Mouse (Mus musculus) forebrain, embryonic 14.5 days (tissue): Measurements from ENCODE around the gene Syt17. TPM values are rescaled to one million over a fixed set of nuclear protein-coding genes. Genes with fewer than 3 reads are reported as not detected.

Source experiments
- ATAC-seq: fragments of 200-750 bp; cut with Nextera tagmentation; 2 replicates; pipeline ENCODE4 v1.8.0; 2017; ENCODE audit warnings: mild to moderate bottlenecking, moderate library complexity
- DNase-seq: peaks from one replicate; pipeline ENCODE4 v3.0.0-alpha.2; 2015; ENCODE audit warnings: low spot score
- H3K27ac ChIP-seq: fragments of 300-500 bp; sonication (generic); 2 replicates; pipeline ENCODE4 v1.5.1; 2014; ENCODE audit warnings: low read depth, mild to moderate bottlenecking, control low read depth, low read length, moderate library complexity
- H3K27me3 ChIP-seq: fragments of 300-500 bp; sonication (generic); replicated peaks from 2 replicates; pipeline ENCODE4 v1.6.1; 2014; ENCODE audit warnings: low read length, control low read depth, mixed read lengths; ENCODE audit not compliant: control insufficient read depth, insufficient read depth
- H3K36me3 ChIP-seq: fragments of 300-500 bp; sonication (generic); 2 replicates; pipeline ENCODE4 v1.6.1; 2014; ENCODE audit warnings: low read length, control low read depth; ENCODE audit not compliant: control insufficient read depth, insufficient read depth
- H3K4me1 ChIP-seq: fragments of 300-500 bp; sonication (generic); 2 replicates; pipeline ENCODE4 v1.6.1; 2014; ENCODE audit warnings: antibody characterized with exemption, low read length, control low read depth; ENCODE audit not compliant: control insufficient read depth, insufficient read depth
- H3K4me2 ChIP-seq: fragments of 300-500 bp; sonication (generic); 2 replicates; pipeline ENCODE4 v1.6.1; 2014; ENCODE audit warnings: mild to moderate bottlenecking, control low read depth, low read length
- H3K4me3 ChIP-seq: fragments of 300-500 bp; sonication (generic); 2 replicates; pipeline ENCODE4 v1.5.1; 2014; ENCODE audit warnings: low read depth, low read length, control low read depth
- H3K9ac ChIP-seq: fragments of 300-500 bp; sonication (generic); 2 replicates; pipeline ENCODE4 v1.6.1; 2014; ENCODE audit warnings: mild to moderate bottlenecking, low read length, control low read depth, moderate library complexity
- H3K9me3 ChIP-seq: fragments of 300-500 bp; sonication (generic); replicated peaks from 2 replicates; pipeline ENCODE4 v1.6.1; 2016; ENCODE audit warnings: low read length, control low read depth, mixed read lengths; ENCODE audit not compliant: control insufficient read depth
- WGBS: fragments of 180-500 bp; shearing (Covaris S2); extraction: QIAGEN DNeasy Blood & Tissue Kit; methylation state at CpG from one replicate; pipeline ENCODE4 v1.1.7; 2014; 5-methylcytosine and 5-hydroxymethylcytosine counted together
- polyA plus RNA-seq: library from polyadenylated mRNA; unstranded; fragments of >200 nt; fragmentation: Nextera tagmentation; extraction: Ambion mirVana; gene quantifications from 2 replicates; pipeline ENCODE4 v1.2.1, GENCODE M21; 2014

The Syt17 gene
- polyA plus RNA-seq, result 5.0 and 6.2 TPM in 2 replicates

- peak; percentile 64 for ATAC-seq
- peak within 1 kb of the TSS; percentile 69 for H3K9ac ChIP-seq
- 0% methylated on average over 54 of the region's 58 CpGs for WGBS
Measured at GRCm38 (mm10) chr7:118448134-118448967, at the start of gene Syt17. Gene Syt17, minus strand, starts transcription at chr7:118448222.

GRCm38 (mm10) chr7:118494892-118495579 lies 47.0 kb upstream of the Syt17 start:
- 78% methylated on average over 4 of the region's 4 CpGs for WGBS
- peaks cover 30% of the 10 kb centered on the region for H3K27me3 ChIP-seq
- H3K36me3 ChIP-seq, result no peaks in the 10 kb centered on the region
- H3K4me1 ChIP-seq, result no peaks in the 10 kb centered on the region
- no peaks in the 10 kb centered on the region for H3K9me3 ChIP-seq
- H3K4me2 ChIP-seq, result no peak overlapping the region
- no peak overlapping the region for H3K9ac ChIP-seq
- no peak for DNase-seq
- H3K27ac ChIP-seq, result no peak overlapping the region
- H3K4me3 ChIP-seq, result no peak overlapping the region
- ATAC-seq, result no peak

More at GRCm38 (mm10) chr7:118448134-118448967, at the start of gene Syt17:
- peaks cover 9% of the 10 kb centered on the region for H3K4me1 ChIP-seq
- H3K27me3 ChIP-seq, result no peaks in the 10 kb centered on the region
- no peaks in the 10 kb centered on the region for H3K36me3 ChIP-seq
- H3K4me3 ChIP-seq, result peak within 1 kb of the TSS; percentile 57
- H3K4me2 ChIP-seq, result peak within 1 kb of the TSS; percentile 97
- H3K27ac ChIP-seq, result no peak within 1 kb of the TSS
- H3K9me3 ChIP-seq, result no peaks in the 10 kb centered on the region
- DNase-seq, result peak; percentile 74

GRCm38 (mm10) chr7:118493892-118494291 lies 45.9 kb upstream of the Syt17 start:
- WGBS, result 93% methylated on average over 9 of the region's 9 CpGs
- Histone ChIP-seq H3K36me3 (no peaks in the 10 kb centered on the region), H3K4me3 (no peak overlapping the region), H3K4me2 (no peak overlapping the region), H3K27me3 (peaks cover 41% of the 10 kb centered on the region), H3K9me3 (no peaks in the 10 kb centered on the region), H3K9ac (no peak overlapping the region), H3K27ac (no peak overlapping the region), H3K4me1 (no peaks in the 10 kb centered on the region)
- no peak for DNase-seq
- no peak for ATAC-seq

- Histone ChIP-seq H3K4me1 (no peaks in the 10 kb centered on the region), H3K27me3 (peaks cover 47% of the 10 kb centered on the region), H3K36me3 (no peaks in the 10 kb centered on the region), H3K9ac (peak within 1 kb of the TSS; percentile 76), H3K27ac (no peak within 1 kb of the TSS), H3K9me3 (no peaks in the 10 kb centered on the region), H3K4me2 (peak within 1 kb of the TSS; percentile 79), H3K4me3 (peak within 1 kb of the TSS; percentile 45)
- 1% methylated on average over 55 of the region's 55 CpGs for WGBS
- DNase-seq (peak; percentile 30), ATAC-seq (peak; percentile 82)
Measured at GRCm38 (mm10) chr7:118491431-118492147, 43.6 kb upstream of the Syt17 start, which contains the start of gene Itpripl2. Gene Itpripl2, minus strand, starts transcription at chr7:118491975.

GRCm38 (mm10) chr7:118490666-118491430 lies 42.8 kb upstream of the Syt17 start:
- ATAC-seq (peak; percentile 42; the same call in 1 of the 2 replicates), DNase-seq (peak; percentile 31)
- H3K36me3 ChIP-seq, result no peaks in the 10 kb centered on the region
- no peak overlapping the region for H3K27ac ChIP-seq
- H3K4me2 ChIP-seq, result peak overlapping the region; percentile 79
- H3K9ac ChIP-seq, result peak overlapping the region; percentile 76
- no peaks in the 10 kb centered on the region for H3K4me1 ChIP-seq
- H3K9me3 ChIP-seq, result no peaks in the 10 kb centered on the region
- H3K4me3 ChIP-seq, result peak overlapping the region; percentile 45
- WGBS, result 3% methylated on average over 67 of the region's 67 CpGs
- peaks cover 47% of the 10 kb centered on the region for H3K27me3 ChIP-seq

- whole genome bisulfite sequencing, result 14% methylated on average over 55 of the region's 57 CpGs
- no peak overlapping the region for H3K27ac ChIP-seq
- peaks cover 47% of the 10 kb centered on the region for H3K27me3 ChIP-seq
- H3K4me2 ChIP-seq, result no peak overlapping the region
- 0 out of 2 replicates have a peak overlapping the region, but pooled peaks have one; percentile 45 for H3K4me3 ChIP-seq
- ATAC-seq (0 out of 2 replicates have a peak, but pooled peaks have one; percentile 8), DNase-seq (no peak)
- no peaks in the 10 kb centered on the region for H3K9me3 ChIP-seq
- H3K4me1 ChIP-seq, result no peaks in the 10 kb centered on the region
- no peaks in the 10 kb centered on the region for H3K36me3 ChIP-seq
- H3K9ac ChIP-seq, result no peak overlapping the region
Measured at GRCm38 (mm10) chr7:118489706-118490665, 42.0 kb upstream of the Syt17 start.

- no peak for ATAC-seq
- no peaks in the 10 kb centered on the region for H3K36me3 ChIP-seq
Measured at GRCm38 (mm10) chr7:118488060-118488664, 40.1 kb upstream of the Syt17 start.

More at GRCm38 (mm10) chr7:118488060-118488664, 40.1 kb upstream of the Syt17 start:
- no peaks in the 10 kb centered on the region for H3K4me1 ChIP-seq
- no peak for DNase-seq
- WGBS, result 21% methylated on average over 8 of the region's 8 CpGs
- H3K4me3 ChIP-seq, result no peak overlapping the region
- peaks cover 44% of the 10 kb centered on the region for H3K27me3 ChIP-seq
- no peak overlapping the region for H3K27ac ChIP-seq
- no peaks in the 10 kb centered on the region for H3K9me3 ChIP-seq
- no peak overlapping the region for H3K9ac ChIP-seq
- H3K4me2 ChIP-seq, result no peak overlapping the region
